Mouse (Mus musculus): Measurements from ENCODE around the gene Gm10271. TPM values are rescaled to one million over a fixed set of nuclear protein-coding genes. Genes with fewer than 3 reads are reported as not detected.

The Gm10271 gene
- polyA plus RNA-seq, 1 experiment = not detected

GRCm38 (mm10) chr10:116956483-116957158 lies 15.8 kb downstream of the Gm10271 start:
- TF ChIP-seq GATA1 (IDR thresholded peaks at IDR 0.05; ENCODE audit: low read length) = no peak

GRCm38 (mm10) chr10:116955191-116955590 lies 17.2 kb downstream of the Gm10271 start:
- TF ChIP-seq GATA1 (IDR thresholded peaks at IDR 0.05; ENCODE audit: low read length) = no peak

GRCm38 (mm10) chr10:116950886-116951285 lies 21.5 kb downstream of the Gm10271 start:
- no peak for TF ChIP-seq GATA1 (IDR thresholded peaks at IDR 0.05; ENCODE audit: low read length)

GRCm38 (mm10) chr10:116950009-116950769 lies 22.2 kb downstream of the Gm10271 start, which contains the start of gene Rab3ip:
Gene Rab3ip, minus strand, starts transcription at chr10:116950769.
- TF ChIP-seq GATA1 (IDR thresholded peaks at IDR 0.05; ENCODE audit: low read length) = no peak

- TF ChIP-seq GATA1 (IDR thresholded peaks at IDR 0.05; ENCODE audit: low read length) = no peak
Observed at GRCm38 (mm10) chr10:116949111-116950008, 23.0 kb downstream of the Gm10271 start.

GRCm38 (mm10) chr10:116948414-116948813 lies 24.0 kb downstream of the Gm10271 start:
- TF ChIP-seq GATA1 (IDR thresholded peaks at IDR 0.05; ENCODE audit: low read length) = no peak

- no peak for TF ChIP-seq GATA1 (IDR thresholded peaks at IDR 0.05; ENCODE audit: low read length)
Observed at GRCm38 (mm10) chr10:116944940-116945339, 27.5 kb downstream of the Gm10271 start.

GRCm38 (mm10) chr10:116944144-116944543 lies 28.3 kb downstream of the Gm10271 start:
- no peak for TF ChIP-seq GATA1 (IDR thresholded peaks at IDR 0.05; ENCODE audit: low read length)

GRCm38 (mm10) chr10:116943025-116943424 lies 29.4 kb downstream of the Gm10271 start:
- TF ChIP-seq GATA1 (IDR thresholded peaks at IDR 0.05; ENCODE audit: low read length) = no peak

- TF ChIP-seq GATA1 (IDR thresholded peaks at IDR 0.05; ENCODE audit: low read length) = no peak
Observed at GRCm38 (mm10) chr10:116935028-116935427, 37.4 kb downstream of the Gm10271 start.

GRCm38 (mm10) chr10:116933794-116934193 lies 38.6 kb downstream of the Gm10271 start:
- no peak for TF ChIP-seq GATA1 (IDR thresholded peaks at IDR 0.05; ENCODE audit: low read length)

- no peak for TF ChIP-seq GATA1 (IDR thresholded peaks at IDR 0.05; ENCODE audit: low read length)
Observed at GRCm38 (mm10) chr10:116932418-116932817, 40.0 kb downstream of the Gm10271 start.

- no peak for TF ChIP-seq GATA1 (IDR thresholded peaks at IDR 0.05; ENCODE audit: low read length)
Observed at GRCm38 (mm10) chr10:116931497-116932179, 40.8 kb downstream of the Gm10271 start.

GRCm38 (mm10) chr10:116930936-116931335 lies 41.5 kb downstream of the Gm10271 start:
- TF ChIP-seq GATA1 (IDR thresholded peaks at IDR 0.05; ENCODE audit: low read length) = no peak

- TF ChIP-seq GATA1 (IDR thresholded peaks at IDR 0.05; ENCODE audit: low read length) = no peak
Observed at GRCm38 (mm10) chr10:116930506-116930905, 41.9 kb downstream of the Gm10271 start.

Data from G1E-ER4 (cell line).